Mouse (Mus musculus) forebrain, embryonic 10.5 days (tissue): ENCODE data around the gene Gm13698. TPM values are rescaled to one million over a fixed set of nuclear protein-coding genes. Genes with fewer than 3 reads are reported as not detected.
"Not testable (repeated sequence)": the region's sequence is repeated elsewhere in the genome, so short reads cannot be mapped to it uniquely, and the experiment has no call there.

Source experiments
- DNase-seq: peaks from one replicate; pipeline ENCODE4 v3.0.0-alpha.2; 2017; ENCODE audit warnings: low spot score; ENCODE audit errors: extremely low spot score
- H3K27ac ChIP-seq: fragments of 300-500 bp; sonication (generic); 2 replicates; pipeline ENCODE4 v1.5.1; 2016; ENCODE audit warnings: mild to moderate bottlenecking
- H3K27me3 ChIP-seq: fragments of 300-500 bp; sonication (generic); 2 replicates; pipeline ENCODE4 v1.6.1; 2016; ENCODE audit warnings: mild to moderate bottlenecking; ENCODE audit not compliant: poor library complexity, severe bottlenecking
- H3K36me3 ChIP-seq: fragments of 300-500 bp; sonication (generic); replicated peaks from 2 replicates; pipeline ENCODE4 v1.6.1; 2016; ENCODE audit warnings: mild to moderate bottlenecking, moderate library complexity
- H3K4me1 ChIP-seq: fragments of 300-500 bp; sonication (generic); 2 replicates; pipeline ENCODE4 v1.6.1; 2016
- H3K4me3 ChIP-seq: fragments of 300-500 bp; sonication (generic); 2 replicates; pipeline ENCODE4 v1.5.1; 2016; ENCODE audit warnings: mild to moderate bottlenecking, moderate library complexity
- H3K9me3 ChIP-seq: fragments of 300-500 bp; sonication (generic); 2 replicates; pipeline ENCODE4 v1.6.1; 2016; ENCODE audit warnings: mild to moderate bottlenecking, moderate library complexity
- WGBS: fragments of 180-500 bp; shearing (Covaris S2); methylation state at CpG from one replicate; pipeline ENCODE4 v1.1.7; 2016; 5-methylcytosine and 5-hydroxymethylcytosine counted together
- polyA plus RNA-seq: library from polyadenylated mRNA; unstranded; fragments of >200 nt; fragmentation: Nextera tagmentation; extraction: Ambion mirVana; gene quantifications from 2 replicates; pipeline ENCODE4 v1.2.1, GENCODE M21; 2016

Gene Gm13698
- polyA plus RNA-seq, result not detected in 2 replicates

DNA sequence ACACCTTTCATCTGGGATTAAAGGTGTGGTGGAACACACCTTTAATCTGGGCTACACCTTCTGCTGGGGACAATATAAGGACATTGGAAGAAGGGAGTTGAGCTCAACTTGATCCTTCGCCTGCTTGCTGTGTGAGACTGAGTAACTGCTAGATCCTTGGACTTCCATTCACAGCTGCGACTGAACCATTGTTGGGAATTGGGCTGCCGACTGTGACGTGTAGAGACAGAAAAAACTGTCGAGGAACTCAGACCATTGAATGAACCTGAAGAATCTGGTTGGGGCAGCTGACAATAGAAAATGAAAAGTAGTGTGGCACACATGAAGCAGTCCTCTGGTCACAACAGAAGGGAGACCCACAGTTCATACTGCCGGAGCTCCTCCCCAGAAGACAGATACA is at the start of gene Gm13698:
TSS of gene Gm13698 (plus strand) at position 301 of the 400 bp plus-strand sequence.
- not testable (repeated sequence) for H3K36me3 ChIP-seq, H3K9me3 ChIP-seq, DNase-seq, H3K27me3 ChIP-seq, H3K4me1 ChIP-seq, H3K4me3 ChIP-seq, H3K27ac ChIP-seq
- no CpG with 5 or more reads among the region's 6 CpGs for WGBS

DNA sequence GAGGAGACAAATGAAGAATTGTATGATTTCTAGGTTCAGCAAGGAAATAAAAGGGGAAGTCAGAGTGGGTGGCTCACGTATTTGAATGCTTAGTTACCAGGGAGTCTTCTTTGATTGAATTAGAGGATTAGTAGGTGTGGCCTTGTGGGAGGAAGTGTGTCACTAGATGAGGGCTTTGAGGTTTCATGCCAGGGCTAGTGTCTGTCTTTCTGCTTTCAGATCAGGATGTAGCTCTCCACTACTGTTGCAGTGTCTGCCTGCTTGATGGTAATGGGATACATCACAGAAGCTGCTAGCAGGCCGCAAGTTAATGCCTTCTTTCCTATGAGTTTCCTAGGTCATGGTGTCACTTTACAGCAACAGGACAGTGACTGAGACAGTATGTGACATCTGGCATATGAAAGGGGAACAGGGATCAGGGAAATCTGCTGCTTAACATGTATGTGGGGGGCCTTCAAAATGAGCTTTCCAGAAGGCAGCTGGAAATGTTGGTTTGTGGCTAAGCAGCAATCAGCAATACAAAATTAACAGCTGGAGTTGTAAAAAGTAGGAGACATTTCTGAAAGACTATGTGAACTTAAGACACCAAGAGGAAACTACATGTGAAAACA is 25.9 kb upstream of the Gm13698 start:
- Histone ChIP-seq H3K27me3 (no peaks in the 10 kb centered on the region), H3K4me1 (peaks cover 3% of the 10 kb centered on the region; the same call in 1 of the 2 replicates), H3K36me3 (no peaks in the 10 kb centered on the region), H3K27ac (no peak overlapping the region), H3K4me3 (no peak overlapping the region), H3K9me3 (no peaks in the 10 kb centered on the region; the same call in 1 of the 2 replicates)
- no peak for DNase-seq
- 54% methylated on average over 2 of the region's 2 CpGs for WGBS

DNA sequence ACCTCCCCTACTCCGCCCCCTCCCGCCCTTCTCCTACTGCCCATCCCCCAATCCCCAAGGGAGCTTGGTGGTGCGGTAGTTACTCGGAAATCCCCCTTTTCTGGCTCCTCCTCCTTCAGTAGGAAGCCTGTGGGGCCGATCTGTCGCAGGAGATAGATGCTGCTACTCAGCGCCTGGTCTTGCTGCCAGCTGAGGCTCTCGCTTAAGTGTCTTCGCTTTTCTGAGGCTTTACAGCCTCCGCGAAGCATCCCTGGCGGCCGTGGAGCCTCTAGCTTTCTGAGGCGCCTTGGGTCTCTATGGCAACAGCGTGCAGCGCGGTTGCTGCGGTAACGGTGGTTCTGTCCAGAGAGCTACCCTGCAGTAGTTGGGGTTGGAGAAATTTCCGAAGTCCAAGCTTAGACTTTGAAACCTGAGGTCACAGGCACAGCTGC is 14.5 kb upstream of the Gm13698 start, which contains the start of gene Zswim2:
TSS of gene Zswim2 (minus strand) at position 298 of the 431 bp plus-strand sequence.
- H3K27me3 ChIP-seq, result no peaks in the 10 kb centered on the region
- H3K9me3 ChIP-seq, result no peaks in the 10 kb centered on the region
- no peaks in the 10 kb centered on the region for H3K36me3 ChIP-seq
- 1% methylated on average over 20 of the region's 20 CpGs for WGBS
- peak; percentile 72 for DNase-seq
- peak within 1 kb of the TSS; percentile 52 for H3K4me3 ChIP-seq
- peak within 1 kb of the TSS; percentile 60; the same call in 1 of the 2 replicates for H3K27ac ChIP-seq
- peaks cover 10% of the 10 kb centered on the region for H3K4me1 ChIP-seq

- H3K27ac ChIP-seq, result no peak overlapping the region
- no peaks in the 10 kb centered on the region for H3K36me3 ChIP-seq
- H3K4me1 ChIP-seq, result peaks cover 10% of the 10 kb centered on the region
- H3K9me3 ChIP-seq, result no peaks in the 10 kb centered on the region
- 56% methylated on average over 3 of the region's 3 CpGs for WGBS
- peak overlapping the region; percentile 52 for H3K4me3 ChIP-seq
- H3K27me3 ChIP-seq, result no peaks in the 10 kb centered on the region
- no peak for DNase-seq
These were observed 14.1 kb upstream of the Gm13698 start for GRCm38 (mm10) chr2:83941378-83941777.

DNA sequence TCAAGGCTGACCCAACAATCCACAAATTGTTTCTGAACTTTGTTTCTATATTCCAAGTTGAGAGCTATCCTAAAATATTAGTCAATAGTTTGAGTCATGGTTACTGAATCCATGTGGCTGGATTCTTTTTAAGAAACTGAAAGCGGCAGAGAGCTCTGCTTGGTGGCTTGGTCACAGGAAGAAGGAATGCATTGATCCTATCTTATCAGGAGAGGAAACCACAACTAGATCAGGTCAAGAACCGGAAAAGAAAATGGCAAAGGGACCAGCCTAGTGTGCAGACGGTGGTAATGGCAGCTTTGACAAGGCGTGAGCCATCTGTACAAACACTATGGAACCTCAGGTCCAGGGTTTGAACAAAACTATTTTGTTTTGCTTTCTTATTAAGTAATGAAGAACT is 13.7 kb upstream of the Gm13698 start:
- H3K27me3 ChIP-seq, result no peaks in the 10 kb centered on the region
- H3K9me3 ChIP-seq, result no peaks in the 10 kb centered on the region
- WGBS, result 80% methylated on average over 4 of the region's 4 CpGs
- no peak overlapping the region for H3K27ac ChIP-seq
- no peak overlapping the region for H3K4me3 ChIP-seq
- H3K4me1 ChIP-seq, result peaks cover 10% of the 10 kb centered on the region
- no peak for DNase-seq
- H3K36me3 ChIP-seq, result no peaks in the 10 kb centered on the region

DNA sequence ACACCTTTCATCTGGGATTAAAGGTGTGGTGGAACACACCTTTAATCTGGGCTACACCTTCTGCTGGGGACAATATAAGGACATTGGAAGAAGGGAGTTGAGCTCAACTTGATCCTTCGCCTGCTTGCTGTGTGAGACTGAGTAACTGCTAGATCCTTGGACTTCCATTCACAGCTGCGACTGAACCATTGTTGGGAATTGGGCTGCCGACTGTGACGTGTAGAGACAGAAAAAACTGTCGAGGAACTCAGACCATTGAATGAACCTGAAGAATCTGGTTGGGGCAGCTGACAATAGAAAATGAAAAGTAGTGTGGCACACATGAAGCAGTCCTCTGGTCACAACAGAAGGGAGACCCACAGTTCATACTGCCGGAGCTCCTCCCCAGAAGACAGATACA is 5.7 kb downstream of the Gm13698 start, which contains the start of gene Gm13693:
TSS of gene Gm13693 (plus strand) at position 301 of the 400 bp plus-strand sequence.
- H3K4me3 ChIP-seq, H3K9me3 ChIP-seq, H3K4me1 ChIP-seq, DNase-seq, H3K27me3 ChIP-seq, H3K36me3 ChIP-seq, H3K27ac ChIP-seq: not testable (repeated sequence)
- no CpG with 5 or more reads among the region's 6 CpGs for WGBS

- not testable (repeated sequence) for H3K27me3 ChIP-seq, H3K36me3 ChIP-seq, H3K4me3 ChIP-seq, H3K27ac ChIP-seq, H3K4me1 ChIP-seq, H3K9me3 ChIP-seq, DNase-seq
- no CpG with 5 or more reads among the region's 6 CpGs for WGBS
These were observed 11.5 kb downstream of the Gm13698 start, which contains the start of gene Gm13695 for GRCm38 (mm10) chr2:83967013-83967412. Gm13695 (plus strand) TSS chr2:83967313.

DNA sequence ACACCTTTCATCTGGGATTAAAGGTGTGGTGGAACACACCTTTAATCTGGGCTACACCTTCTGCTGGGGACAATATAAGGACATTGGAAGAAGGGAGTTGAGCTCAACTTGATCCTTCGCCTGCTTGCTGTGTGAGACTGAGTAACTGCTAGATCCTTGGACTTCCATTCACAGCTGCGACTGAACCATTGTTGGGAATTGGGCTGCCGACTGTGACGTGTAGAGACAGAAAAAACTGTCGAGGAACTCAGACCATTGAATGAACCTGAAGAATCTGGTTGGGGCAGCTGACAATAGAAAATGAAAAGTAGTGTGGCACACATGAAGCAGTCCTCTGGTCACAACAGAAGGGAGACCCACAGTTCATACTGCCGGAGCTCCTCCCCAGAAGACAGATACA is 17.3 kb downstream of the Gm13698 start, which contains the start of gene Gm13696:
TSS of gene Gm13696 (plus strand) at position 301 of the 400 bp plus-strand sequence.
- H3K4me1 ChIP-seq, H3K4me3 ChIP-seq, H3K9me3 ChIP-seq, H3K27ac ChIP-seq, H3K36me3 ChIP-seq, H3K27me3 ChIP-seq, DNase-seq: not testable (repeated sequence)
- no CpG with 5 or more reads among the region's 6 CpGs for WGBS

DNA sequence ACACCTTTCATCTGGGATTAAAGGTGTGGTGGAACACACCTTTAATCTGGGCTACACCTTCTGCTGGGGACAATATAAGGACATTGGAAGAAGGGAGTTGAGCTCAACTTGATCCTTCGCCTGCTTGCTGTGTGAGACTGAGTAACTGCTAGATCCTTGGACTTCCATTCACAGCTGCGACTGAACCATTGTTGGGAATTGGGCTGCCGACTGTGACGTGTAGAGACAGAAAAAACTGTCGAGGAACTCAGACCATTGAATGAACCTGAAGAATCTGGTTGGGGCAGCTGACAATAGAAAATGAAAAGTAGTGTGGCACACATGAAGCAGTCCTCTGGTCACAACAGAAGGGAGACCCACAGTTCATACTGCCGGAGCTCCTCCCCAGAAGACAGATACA is 23.1 kb downstream of the Gm13698 start, which contains the start of gene Gm13694:
TSS of gene Gm13694 (plus strand) at position 301 of the 400 bp plus-strand sequence.
- H3K9me3 ChIP-seq, H3K27ac ChIP-seq, H3K27me3 ChIP-seq, H3K4me3 ChIP-seq, DNase-seq, H3K36me3 ChIP-seq, H3K4me1 ChIP-seq: not testable (repeated sequence)
- no CpG with 5 or more reads among the region's 6 CpGs for WGBS

- not testable (repeated sequence) for H3K4me1 ChIP-seq, H3K9me3 ChIP-seq, H3K27ac ChIP-seq, H3K36me3 ChIP-seq, H3K27me3 ChIP-seq, DNase-seq, H3K4me3 ChIP-seq
- no CpG with 5 or more reads among the region's 6 CpGs for WGBS
These were observed 28.9 kb downstream of the Gm13698 start, which contains the start of gene Gm13697 for GRCm38 (mm10) chr2:83984443-83984842. Gm13697 (plus strand) TSS chr2:83984743.

DNA sequence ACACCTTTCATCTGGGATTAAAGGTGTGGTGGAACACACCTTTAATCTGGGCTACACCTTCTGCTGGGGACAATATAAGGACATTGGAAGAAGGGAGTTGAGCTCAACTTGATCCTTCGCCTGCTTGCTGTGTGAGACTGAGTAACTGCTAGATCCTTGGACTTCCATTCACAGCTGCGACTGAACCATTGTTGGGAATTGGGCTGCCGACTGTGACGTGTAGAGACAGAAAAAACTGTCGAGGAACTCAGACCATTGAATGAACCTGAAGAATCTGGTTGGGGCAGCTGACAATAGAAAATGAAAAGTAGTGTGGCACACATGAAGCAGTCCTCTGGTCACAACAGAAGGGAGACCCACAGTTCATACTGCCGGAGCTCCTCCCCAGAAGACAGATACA is 34.8 kb downstream of the Gm13698 start, which contains the start of gene Gm13691:
TSS of gene Gm13691 (plus strand) at position 301 of the 400 bp plus-strand sequence.
- not testable (repeated sequence) for H3K4me1 ChIP-seq, H3K4me3 ChIP-seq, DNase-seq, H3K9me3 ChIP-seq, H3K36me3 ChIP-seq, H3K27me3 ChIP-seq, H3K27ac ChIP-seq
- no CpG with 5 or more reads among the region's 6 CpGs for whole genome bisulfite sequencing

- not testable (repeated sequence) for H3K4me3 ChIP-seq, H3K36me3 ChIP-seq, H3K27ac ChIP-seq, DNase-seq, H3K4me1 ChIP-seq, H3K9me3 ChIP-seq, H3K27me3 ChIP-seq
- WGBS, result 65% methylated on average over 8 of the region's 9 CpGs
These were observed 38.3 kb downstream of the Gm13698 start for GRCm38 (mm10) chr2:83993639-83994255.

DNA sequence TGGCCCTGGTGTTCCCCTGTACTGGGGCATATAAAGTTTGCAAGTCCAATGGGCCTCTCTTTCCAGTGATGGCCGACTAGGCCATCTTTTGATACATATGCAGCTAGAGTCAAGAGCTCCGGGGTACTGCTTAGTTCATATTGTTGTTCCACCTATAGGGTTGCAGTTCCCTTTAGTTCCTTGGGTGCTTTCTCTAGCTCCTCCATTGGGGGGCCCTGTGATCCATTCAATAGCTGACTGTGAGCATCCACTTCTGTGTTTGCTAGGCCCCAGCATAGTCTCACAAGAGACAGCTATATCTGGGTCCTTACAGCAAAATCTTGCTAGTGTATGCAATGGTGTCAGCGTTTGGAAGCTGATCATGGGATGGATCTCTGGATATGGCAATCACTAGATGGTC is 39.0 kb downstream of the Gm13698 start:
- H3K27ac ChIP-seq, H3K4me1 ChIP-seq, DNase-seq, H3K9me3 ChIP-seq, H3K36me3 ChIP-seq, H3K27me3 ChIP-seq, H3K4me3 ChIP-seq: not testable (repeated sequence)
- 85% methylated on average over 2 of the region's 3 CpGs for WGBS
